32 mouse cellular contexts compared by ENCODE assay signal in genomic region chr9:52097386-52097785, GRCm38 (mm10).
"Had no signal": no experiment of that assay in that cellular context is flagged by ENCODE, and none has a peak within 500 bp of the region (broad histone marks: within the 10 kb centered on the region; RNA-seq: fewer than 3 reads in every experiment).

No protein-coding gene starts in this region.

- H3K36me3 ChIP-seq: limb, embryonic 12.5 days; liver, embryonic 13.5 days; liver, embryonic 15.5 days; lung, embryonic 15.5 days; midbrain, embryonic 12.5 days; midbrain, embryonic 13.5 days; midbrain, embryonic 15.5 days; neural tube, embryonic 12.5 days had no signal

- H3K4me2 ChIP-seq: limb, embryonic 12.5 days; limb, embryonic 13.5 days; limb, embryonic 15.5 days; liver, embryonic 11.5 days; liver, embryonic 12.5 days; liver, embryonic 13.5 days; liver, embryonic 15.5 days; lung, embryonic 14.5 days; lung, embryonic 15.5 days; midbrain, embryonic 11.5 days; midbrain, embryonic 12.5 days; midbrain, embryonic 13.5 days; midbrain, embryonic 15.5 days; neural tube, embryonic 12.5 days; neural tube, embryonic 13.5 days had no signal

- ATAC-seq: liver, embryonic 12.5 days; liver, postnatal 0 days; lung, postnatal 0 days; midbrain, embryonic 13.5 days; midbrain, embryonic 15.5 days; midbrain, embryonic 16.5 days had no signal

- H3K9ac ChIP-seq: limb, embryonic 12.5 days; limb, embryonic 13.5 days; limb, embryonic 15.5 days; liver, embryonic 12.5 days; liver, embryonic 13.5 days; liver, embryonic 14.5 days; liver, embryonic 15.5 days; liver, postnatal 0 days; lung, embryonic 14.5 days; lung, embryonic 15.5 days; midbrain, embryonic 12.5 days; midbrain, embryonic 13.5 days; midbrain, embryonic 15.5 days; neural tube, embryonic 12.5 days; neural tube, embryonic 13.5 days had no signal

- H3K4me3 ChIP-seq: limb, embryonic 10.5 days; limb, embryonic 12.5 days; limb, embryonic 13.5 days; limb, embryonic 15.5 days; liver, embryonic 12.5 days; liver, embryonic 13.5 days; liver, embryonic 15.5 days; lung, embryonic 15.5 days; megakaryocyte, embryonic 14.5 days; midbrain, embryonic 10.5 days; midbrain, embryonic 12.5 days; midbrain, embryonic 13.5 days; midbrain, embryonic 15.5 days; myocyte; neural tube, embryonic 12.5 days; neural tube, embryonic 13.5 days had no signal

- H3K27me3 ChIP-seq: limb, embryonic 12.5 days; limb, embryonic 13.5 days; limb, embryonic 15.5 days; liver, embryonic 13.5 days; liver, embryonic 15.5 days; lung, embryonic 15.5 days; midbrain, embryonic 12.5 days; midbrain, embryonic 13.5 days; midbrain, embryonic 15.5 days; neural tube, embryonic 12.5 days; neural tube, embryonic 13.5 days had no signal

- DNase-seq: liver; liver, embryonic 13.5 days; liver, postnatal 0 days; lung, adult 18-20 months; lung, adult 2 months; lung, embryonic 14.5 days; lung, postnatal 10 days; lung, postnatal 14 days; lung, postnatal 36 days; lung, postnatal 4 days; midbrain, embryonic 14.5 days had no signal

- H3K9me3 ChIP-seq: limb, embryonic 10.5 days; limb, embryonic 12.5 days; limb, embryonic 13.5 days; limb, embryonic 15.5 days; liver, embryonic 12.5 days; liver, embryonic 13.5 days; liver, embryonic 15.5 days; lung, embryonic 15.5 days; megakaryocyte, embryonic 14.5 days; midbrain, embryonic 10.5 days; midbrain, embryonic 12.5 days; midbrain, embryonic 13.5 days; midbrain, embryonic 15.5 days; neural tube, embryonic 12.5 days; neural tube, embryonic 13.5 days had no signal

- H3K4me1 ChIP-seq: neural tube, embryonic 12.5 days had no signal

- H3K27ac ChIP-seq: limb, embryonic 10.5 days; limb, embryonic 12.5 days; limb, embryonic 13.5 days; limb, embryonic 15.5 days; liver, embryonic 12.5 days; liver, embryonic 13.5 days; liver, embryonic 14.5 days; liver, embryonic 15.5 days; lung, embryonic 15.5 days; macrophage; midbrain, embryonic 10.5 days; midbrain, embryonic 12.5 days; midbrain, embryonic 13.5 days; midbrain, embryonic 15.5 days; neural tube, embryonic 12.5 days; neural tube, embryonic 13.5 days had no signal
